Mouse (Mus musculus) liver, adult 2 months (tissue): Measurements from ENCODE around the gene Tgtp2. TPM values are rescaled to one million over a fixed set of nuclear protein-coding genes. Genes with fewer than 3 reads are reported as not detected.
"Not testable (repeated sequence)": the region's sequence is repeated elsewhere in the genome, so short reads cannot be mapped to it uniquely, and the experiment has no call there.

Source experiments
- DNase-seq: peaks from one replicate; pipeline ENCODE4 v3.0.0-alpha.2; 2011; ENCODE audit warnings: low read depth, low spot score; ENCODE audit errors: extremely low read depth
- H3K27ac ChIP-seq: fragments of 200-500 bp; replicated peaks from 2 replicates; pipeline ENCODE4 v1.5.1; 2012; ENCODE audit warnings: low read depth, mild to moderate bottlenecking, control low read depth, inconsistent platforms, low read length; ENCODE audit not compliant: insufficient read depth
- H3K27me3 ChIP-seq: fragments of 200-500 bp; 2 replicates; pipeline ENCODE4 v1.6.1; 2012; ENCODE audit warnings: mild to moderate bottlenecking, moderate library complexity, low read length, inconsistent platforms; ENCODE audit not compliant: control insufficient read depth, insufficient read depth
- H3K36me3 ChIP-seq: fragments of 200-500 bp; 2 replicates; pipeline ENCODE4 v1.6.1; 2012; ENCODE audit warnings: low read length, inconsistent platforms; ENCODE audit not compliant: control insufficient read depth, insufficient read depth
- H3K4me1 ChIP-seq: fragments of 200-500 bp; 2 replicates; pipeline ENCODE4 v1.6.1; 2011; ENCODE audit warnings: low read length; ENCODE audit not compliant: control insufficient read depth, insufficient read depth
- H3K4me3 ChIP-seq: fragments of 200-500 bp; 2 replicates; pipeline ENCODE4 v1.5.1; 2011; ENCODE audit warnings: low read depth, mild to moderate bottlenecking, control low read depth, low read length, moderate library complexity; ENCODE audit not compliant: insufficient read depth
- H3K79me2 ChIP-seq: fragments of 200-500 bp; 2 replicates; pipeline ENCODE4 v1.6.1; 2012; ENCODE audit warnings: inconsistent platforms, mild to moderate bottlenecking, low read length, moderate library complexity; ENCODE audit not compliant: control insufficient read depth, insufficient read depth
- H3K9ac ChIP-seq: fragments of 200-500 bp; 2 replicates; pipeline ENCODE4 v1.6.1; 2012; ENCODE audit warnings: low read depth, mild to moderate bottlenecking, control low read depth, inconsistent platforms, low read length
- polyA plus RNA-seq: library from polyadenylated mRNA; depleted of rRNA; stranded (reverse); fragments of >200 nt; gene quantifications from 2 replicates; pipeline ENCODE4 v1.2.3, GENCODE M21; 2012; rRNA removed
- total RNA-seq: library from RNA; depleted of rRNA; stranded (reverse); fragments of >200 nt; gene quantifications from 2 replicates; pipeline ENCODE4 v1.2.3, GENCODE M21; 2014; rRNA removed

Gene Tgtp2
- total and polyA plus RNA-seq, 2 experiments = 1.3 to 6.9 TPM

DNA sequence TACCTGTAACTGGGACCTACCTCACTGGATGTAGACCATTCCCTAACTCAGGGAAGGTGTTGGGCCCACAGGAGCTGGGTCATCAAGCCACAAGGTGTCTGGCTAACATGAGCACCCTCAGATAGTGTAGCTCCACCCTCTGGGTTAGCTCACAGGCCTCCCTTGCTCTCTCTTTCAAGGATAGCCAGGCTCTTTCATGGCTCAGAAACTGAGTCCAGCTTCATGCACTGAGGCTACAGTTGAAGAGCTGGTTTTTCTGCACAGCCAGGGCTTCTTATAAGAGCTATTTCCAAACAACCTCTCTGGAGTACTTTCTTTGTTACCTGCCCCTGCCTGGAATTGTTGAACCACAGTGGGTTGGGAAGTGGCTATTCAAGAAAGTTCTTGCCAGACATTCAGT lies 51.9 kb downstream of the Tgtp2 start:
- not testable (repeated sequence) for H3K9ac ChIP-seq, DNase-seq, H3K4me1 ChIP-seq, H3K27me3 ChIP-seq, H3K4me3 ChIP-seq, H3K27ac ChIP-seq, H3K36me3 ChIP-seq, H3K79me2 ChIP-seq

Other genes with a start within 250 kb of the Tgtp2 start
- gene Trim41, start 246.9 kb downstream of the Tgtp2 start, total RNA-seq = 11.4 and 13.2 TPM in 2 replicates
- 13.7 and 18.2 TPM in 2 replicates for gene Trim41, start 246.9 kb downstream of the Tgtp2 start, polyA plus RNA-seq
- gene Trim7, start 238.1 kb downstream of the Tgtp2 start, total RNA-seq = 5.8 and 11.2 TPM in 2 replicates
- gene Trim7, start 238.1 kb downstream of the Tgtp2 start, polyA plus RNA-seq = 11.0 and 16.3 TPM in 2 replicates
- gene Gm12184, start 237.6 kb downstream of the Tgtp2 start, total RNA-seq = 1.5 and 2.0 TPM in 2 replicates
- gene Gm12184, start 237.6 kb downstream of the Tgtp2 start, polyA plus RNA-seq = 5.5 and 5.8 TPM in 2 replicates
- 43.0 and 48.4 TPM in 2 replicates for gene Irgm1, start 192.5 kb downstream of the Tgtp2 start, total RNA-seq
- gene Irgm1, start 192.5 kb downstream of the Tgtp2 start, polyA plus RNA-seq = 29.9 and 33.3 TPM in 2 replicates
- gene Gm5431, start 162.0 kb downstream of the Tgtp2 start, total RNA-seq = 1.3 and 1.9 TPM in 2 replicates
- 0.10 and 0.12 TPM in 2 replicates for gene Gm5431, start 162.0 kb downstream of the Tgtp2 start, polyA plus RNA-seq
- gene Psme2b, start 118.0 kb downstream of the Tgtp2 start, total RNA-seq = 2.3 and 4.0 TPM in 2 replicates
- gene Psme2b, start 118.0 kb downstream of the Tgtp2 start, polyA plus RNA-seq = 2.5 and 3.0 TPM in 2 replicates
- 0.20 and 0.28 TPM in 2 replicates for gene Olfr56, start 85.3 kb downstream of the Tgtp2 start, total RNA-seq
- 0.05 TPM in 1 of 2 replicates, not detected in the other for gene Olfr56, start 85.3 kb downstream of the Tgtp2 start, polyA plus RNA-seq
- gene 9930111J21Rik1, start 84.8 kb downstream of the Tgtp2 start, total RNA-seq = 4.1 and 5.1 TPM in 2 replicates
- gene 9930111J21Rik1, start 84.8 kb downstream of the Tgtp2 start, polyA plus RNA-seq = 0.44 and 0.48 TPM in 2 replicates
- gene Gm12185, start 72.0 kb downstream of the Tgtp2 start, total RNA-seq = 0.13 and 0.18 TPM in 2 replicates
- gene Gm12185, start 72.0 kb downstream of the Tgtp2 start, polyA plus RNA-seq = 0.02 TPM in 1 of 2 replicates, not detected in the other
- 9.8 and 11.1 TPM in 2 replicates for gene Tgtp1, start 70.0 kb downstream of the Tgtp2 start, total RNA-seq
- gene Tgtp1, start 70.0 kb downstream of the Tgtp2 start, polyA plus RNA-seq = 1.4 and 2.8 TPM in 2 replicates
- 2.8 and 4.0 TPM in 2 replicates for gene 9930111J21Rik2, start 13.0 kb downstream of the Tgtp2 start, total RNA-seq
- 0.30 and 0.44 TPM in 2 replicates for gene 9930111J21Rik2, start 13.0 kb downstream of the Tgtp2 start, polyA plus RNA-seq
- 20.0 and 21.3 TPM in 2 replicates for gene Ifi47, start 12.4 kb upstream of the Tgtp2 start, total RNA-seq
- 8.2 and 12.7 TPM in 2 replicates for gene Ifi47, start 12.4 kb upstream of the Tgtp2 start, polyA plus RNA-seq
- gene Olfr1396, start 50.7 kb upstream of the Tgtp2 start, total RNA-seq = under 0.01 and 0.07 TPM in 2 replicates
- 0.02 and 0.06 TPM in 2 replicates for gene Olfr1396, start 50.7 kb upstream of the Tgtp2 start, polyA plus RNA-seq
- gene Olfr1395, start 78.1 kb upstream of the Tgtp2 start, total RNA-seq = not detected in 2 replicates
- not detected in 2 replicates for gene Olfr1395, start 78.1 kb upstream of the Tgtp2 start, polyA plus RNA-seq
- not detected in 2 replicates for gene Olfr1394, start 90.2 kb upstream of the Tgtp2 start, total RNA-seq
- not detected in 2 replicates for gene Olfr1394, start 90.2 kb upstream of the Tgtp2 start, polyA plus RNA-seq
- gene Btnl9, start 123.0 kb upstream of the Tgtp2 start, total RNA-seq = 3.4 and 5.5 TPM in 2 replicates
- 1.9 and 2.3 TPM in 2 replicates for gene Btnl9, start 123.0 kb upstream of the Tgtp2 start, polyA plus RNA-seq
- 18.3 and 18.8 TPM in 2 replicates for gene Zfp62, start 139.1 kb upstream of the Tgtp2 start, total RNA-seq
- gene Zfp62, start 139.1 kb upstream of the Tgtp2 start, polyA plus RNA-seq = 0.71 and 1.4 TPM in 2 replicates
- gene Mgat1, start 180.0 kb upstream of the Tgtp2 start, total RNA-seq = 44.7 and 60.8 TPM in 2 replicates
- gene Mgat1, start 180.0 kb upstream of the Tgtp2 start, polyA plus RNA-seq = 134 and 145 TPM in 2 replicates
- gene Olfr1393, start 214.1 kb upstream of the Tgtp2 start, total RNA-seq = 0.09 and 0.27 TPM in 2 replicates
- gene Olfr1393, start 214.1 kb upstream of the Tgtp2 start, polyA plus RNA-seq = 0.47 and 0.55 TPM in 2 replicates
- gene Olfr1392, start 221.1 kb upstream of the Tgtp2 start, total RNA-seq = not detected in 2 replicates
- 0.09 and 0.26 TPM in 2 replicates for gene Olfr1392, start 221.1 kb upstream of the Tgtp2 start, polyA plus RNA-seq
- gene Olfr10, start 240.5 kb upstream of the Tgtp2 start, total RNA-seq = not detected in 2 replicates
- not detected in 2 replicates for gene Olfr10, start 240.5 kb upstream of the Tgtp2 start, polyA plus RNA-seq